Mouse (Mus musculus) heart, embryonic 13.5 days (tissue): ENCODE data around the gene Mip. TPM values are rescaled to one million over a fixed set of nuclear protein-coding genes. Genes with fewer than 3 reads are reported as not detected.

Experiments used
- ATAC-seq: fragments of 200-750 bp; cut with Nextera tagmentation; 2 replicates; pipeline ENCODE4 v1.8.0; 2017; ENCODE audit warnings: moderate TSS enrichment; ENCODE audit not compliant: insufficient number of reproducible peaks, low FRiP score, low TSS enrichment; ENCODE audit errors: extremely low read depth
- H3K27ac ChIP-seq: fragments of 300-500 bp; sonication (generic); replicated peaks from 2 replicates; pipeline ENCODE4 v1.5.1; 2015; ENCODE audit warnings: moderate library complexity, mild to moderate bottlenecking, inconsistent platforms
- H3K27me3 ChIP-seq: fragments of 300-500 bp; sonication (generic); replicated peaks from 2 replicates; pipeline ENCODE4 v1.6.1; 2015; ENCODE audit warnings: mild to moderate bottlenecking, inconsistent platforms
- H3K36me3 ChIP-seq: fragments of 300-500 bp; sonication (generic); 2 replicates; pipeline ENCODE4 v1.6.1; 2015; ENCODE audit warnings: mild to moderate bottlenecking, inconsistent platforms
- H3K4me1 ChIP-seq: fragments of 300-500 bp; sonication (generic); 2 replicates; pipeline ENCODE4 v1.6.1; 2015; ENCODE audit warnings: inconsistent platforms
- H3K4me2 ChIP-seq: fragments of 300-500 bp; sonication (generic); 2 replicates; pipeline ENCODE4 v1.6.1; 2015; ENCODE audit warnings: inconsistent platforms, mild to moderate bottlenecking, moderate library complexity
- H3K4me3 ChIP-seq: fragments of 300-500 bp; sonication (generic); 2 replicates; pipeline ENCODE4 v1.5.1; 2015; ENCODE audit warnings: moderate library complexity, mild to moderate bottlenecking, inconsistent platforms
- H3K9ac ChIP-seq: fragments of 300-500 bp; sonication (generic); 2 replicates; pipeline ENCODE4 v1.6.1; 2015; ENCODE audit warnings: inconsistent platforms, mild to moderate bottlenecking, moderate library complexity
- H3K9me3 ChIP-seq: fragments of 300-500 bp; sonication (generic); 2 replicates; pipeline ENCODE4 v1.6.1; 2016; ENCODE audit warnings: inconsistent platforms
- WGBS: fragments of 180-500 bp; shearing (Covaris S2); methylation state at CpG from one replicate; pipeline ENCODE4 v1.1.7; 2015; ENCODE audit warnings: mixed read lengths; 5-methylcytosine and 5-hydroxymethylcytosine counted together
- polyA plus RNA-seq: library from polyadenylated mRNA; unstranded; fragments of >200 nt; fragmentation: Nextera tagmentation; extraction: Ambion mirVana; gene quantifications from 2 replicates; pipeline ENCODE4 v1.2.1, GENCODE M21; 2015

Gene Mip
- polyA plus RNA-seq, 1 experiment from 2014 or later, result not detected

GRCm38 (mm10) chr10:128231697-128232419 is 6.2 kb downstream of the Mip start, which contains the start of gene Timeless:
Timeless (plus strand) TSS chr10:128232065.
- peak; percentile 87 for ATAC-seq
- under 1% methylated on average over 52 of the region's 58 CpGs for WGBS
- Histone ChIP-seq H3K36me3 (peaks cover 11% of the 10 kb centered on the region; the same call in 1 of the 2 replicates), H3K9ac (peak within 1 kb of the TSS; percentile 92), H3K4me1 (peaks cover 21% of the 10 kb centered on the region), H3K4me3 (peak within 1 kb of the TSS; percentile 75), H3K27ac (peak within 1 kb of the TSS; percentile 95), H3K9me3 (no peaks in the 10 kb centered on the region), H3K4me2 (peak within 1 kb of the TSS; percentile 91), H3K27me3 (no peaks in the 10 kb centered on the region)

- peak; percentile 31; the same call in 1 of the 2 replicates for ATAC-seq
- under 1% methylated on average over 14 of the region's 14 CpGs for WGBS
- H3K4me3 ChIP-seq, result peak overlapping the region; percentile 75
Observed at GRCm38 (mm10) chr10:128232420-128232985, 6.9 kb downstream of the Mip start.

GRCm38 (mm10) chr10:128236321-128236720 is 10.7 kb downstream of the Mip start:
- Histone ChIP-seq H3K4me2 (no peak overlapping the region), H3K4me3 (no peak overlapping the region), H3K9me3 (no peaks in the 10 kb centered on the region), H3K27ac (no peak overlapping the region), H3K27me3 (no peaks in the 10 kb centered on the region), H3K9ac (no peak overlapping the region), H3K36me3 (peaks cover 29% of the 10 kb centered on the region), H3K4me1 (peaks cover 16% of the 10 kb centered on the region)
- ATAC-seq, result no peak
- WGBS, result 78% methylated on average over 4 of the region's 4 CpGs

More at GRCm38 (mm10) chr10:128232420-128232985, 6.9 kb downstream of the Mip start:
- Histone ChIP-seq H3K36me3 (peaks cover 11% of the 10 kb centered on the region; the same call in 1 of the 2 replicates), H3K27me3 (no peaks in the 10 kb centered on the region), H3K4me1 (peaks cover 22% of the 10 kb centered on the region), H3K9ac (peak overlapping the region; percentile 92), H3K27ac (peak overlapping the region; percentile 95), H3K9me3 (no peaks in the 10 kb centered on the region), H3K4me2 (peak overlapping the region; percentile 91)

- H3K27me3 ChIP-seq, result no peaks in the 10 kb centered on the region
- 0 out of 2 replicates have a peak overlapping the region, but pooled peaks have one; percentile 0 for H3K27ac ChIP-seq
- peaks cover 46% of the 10 kb centered on the region for H3K36me3 ChIP-seq
- no peaks in the 10 kb centered on the region for H3K9me3 ChIP-seq
- ATAC-seq, result no peak
- peaks cover 12% of the 10 kb centered on the region for H3K4me1 ChIP-seq
- WGBS, result 81% methylated on average over 15 of the region's 15 CpGs
- H3K4me3 ChIP-seq, result no peak overlapping the region
- H3K9ac ChIP-seq, result no peak overlapping the region
- no peak overlapping the region for H3K4me2 ChIP-seq
Observed at GRCm38 (mm10) chr10:128237807-128238480, 12.3 kb downstream of the Mip start.

- no peak overlapping the region for H3K4me3 ChIP-seq
- no peaks in the 10 kb centered on the region for H3K27me3 ChIP-seq
- no peak for ATAC-seq
- H3K4me1 ChIP-seq, result peaks cover 11% of the 10 kb centered on the region
- peaks cover 54% of the 10 kb centered on the region for H3K36me3 ChIP-seq
- WGBS, result 78% methylated on average over 4 of the region's 4 CpGs
- no peak overlapping the region for H3K27ac ChIP-seq
- H3K4me2 ChIP-seq, result no peak overlapping the region
- H3K9me3 ChIP-seq, result no peaks in the 10 kb centered on the region
- H3K9ac ChIP-seq, result peak overlapping the region; percentile 12; the same call in 1 of the 2 replicates
Observed at GRCm38 (mm10) chr10:128239140-128239539, 13.5 kb downstream of the Mip start.

- no peaks in the 10 kb centered on the region for H3K27me3 ChIP-seq
- H3K4me1 ChIP-seq, result peaks cover 11% of the 10 kb centered on the region
- peaks cover 56% of the 10 kb centered on the region for H3K36me3 ChIP-seq
- H3K9ac ChIP-seq, result no peak overlapping the region
- no peak overlapping the region for H3K27ac ChIP-seq
- WGBS, result 64% methylated on average over 18 of the region's 18 CpGs
- no peak overlapping the region for H3K4me3 ChIP-seq
- ATAC-seq, result no peak
- no peak overlapping the region for H3K4me2 ChIP-seq
- H3K9me3 ChIP-seq, result no peaks in the 10 kb centered on the region
Observed at GRCm38 (mm10) chr10:128240131-128240530, 14.5 kb downstream of the Mip start.

- no peak for ATAC-seq
- Histone ChIP-seq H3K4me1 (peaks cover 6% of the 10 kb centered on the region; the same call in 1 of the 2 replicates), H3K27ac (peak overlapping the region; percentile 9; the same call in 1 of the 2 replicates), H3K36me3 (peaks cover 88% of the 10 kb centered on the region), H3K9me3 (no peaks in the 10 kb centered on the region), H3K4me3 (no peak overlapping the region), H3K9ac (no peak overlapping the region), H3K27me3 (no peaks in the 10 kb centered on the region), H3K4me2 (no peak overlapping the region)
- WGBS, result 77% methylated on average over 8 of the region's 8 CpGs
Observed at GRCm38 (mm10) chr10:128243252-128243651, 17.6 kb downstream of the Mip start.

GRCm38 (mm10) chr10:128244121-128244520 is 18.5 kb downstream of the Mip start:
- no peak for ATAC-seq
- H3K27me3 ChIP-seq, result no peaks in the 10 kb centered on the region
- no peak overlapping the region for H3K9ac ChIP-seq
- no peaks in the 10 kb centered on the region for H3K9me3 ChIP-seq
- H3K4me1 ChIP-seq, result peaks cover 6% of the 10 kb centered on the region; the same call in 1 of the 2 replicates
- H3K4me2 ChIP-seq, result no peak overlapping the region
- H3K4me3 ChIP-seq, result no peak overlapping the region
- WGBS, result 92% methylated on average over 15 of the region's 15 CpGs
- H3K36me3 ChIP-seq, result peaks cover 96% of the 10 kb centered on the region
- H3K27ac ChIP-seq, result no peak overlapping the region

- Histone ChIP-seq H3K4me1 (peaks cover 6% of the 10 kb centered on the region; the same call in 1 of the 2 replicates), H3K9ac (no peak overlapping the region), H3K27ac (peak overlapping the region; percentile 84), H3K4me2 (peak overlapping the region; percentile 40), H3K4me3 (peak overlapping the region; percentile 5), H3K36me3 (peaks cover 100% of the 10 kb centered on the region), H3K9me3 (no peaks in the 10 kb centered on the region), H3K27me3 (no peaks in the 10 kb centered on the region)
- WGBS, result 72% methylated on average over 17 of the region's 17 CpGs
- ATAC-seq, result no peak
Observed at GRCm38 (mm10) chr10:128247020-128247732, 21.5 kb downstream of the Mip start.

- Histone ChIP-seq H3K4me2 (no peak overlapping the region), H3K4me1 (no peaks in the 10 kb centered on the region), H3K9me3 (no peaks in the 10 kb centered on the region), H3K9ac (no peak overlapping the region), H3K4me3 (no peak overlapping the region), H3K27ac (no peak overlapping the region), H3K27me3 (no peaks in the 10 kb centered on the region), H3K36me3 (peaks cover 79% of the 10 kb centered on the region)
- ATAC-seq, result no peak
- 91% methylated on average over 13 of the region's 13 CpGs for WGBS
Observed at GRCm38 (mm10) chr10:128250565-128250964, 24.9 kb downstream of the Mip start.
